Mouse (Mus musculus): Measurements from ENCODE around the gene Gm10945.

Gm10945 gene

GRCm38 (mm10) chr10:6761287-6761811 is at the start of gene Gm10945:
Gene Gm10945, minus strand, starts transcription at chr10:6761761.
- DNase-seq (ENCODE audit: low spot score) = no peak

- no peak for DNase-seq (ENCODE audit: low spot score)
Measured at GRCm38 (mm10) chr10:6790226-6790625, 28.7 kb upstream of the Gm10945 start.

- DNase-seq (ENCODE audit: low spot score) = no peak
Measured at GRCm38 (mm10) chr10:6788517-6789237, 27.1 kb upstream of the Gm10945 start.

GRCm38 (mm10) chr10:6758206-6758605 is 3.4 kb downstream of the Gm10945 start, which contains the start of gene Oprm1:
Gene Oprm1, plus strand, starts transcription at chr10:6758506.
- DNase-seq (ENCODE audit: low spot score) = no peak

- DNase-seq (ENCODE audit: low spot score) = no peak
Measured at GRCm38 (mm10) chr10:6753375-6753774, 8.2 kb downstream of the Gm10945 start.

GRCm38 (mm10) chr10:6728469-6728868 is 33.1 kb downstream of the Gm10945 start:
- DNase-seq (ENCODE audit: low spot score) = no peak

- DNase-seq (ENCODE audit: low spot score) = no peak
Measured at GRCm38 (mm10) chr10:6723765-6724164, 37.8 kb downstream of the Gm10945 start.

- no peak for DNase-seq (ENCODE audit: low spot score)
Measured at GRCm38 (mm10) chr10:6717181-6717948, 44.2 kb downstream of the Gm10945 start.

GRCm38 (mm10) chr10:6705226-6705885 is 56.2 kb downstream of the Gm10945 start:
- DNase-seq (ENCODE audit: low spot score) = no peak

- no peak for DNase-seq (ENCODE audit: low spot score)
Measured at GRCm38 (mm10) chr10:6694218-6694850, 67.2 kb downstream of the Gm10945 start.
